Mouse (Mus musculus): ENCODE data around the gene Otop3. TPM values are rescaled to one million over a fixed set of nuclear protein-coding genes. Genes with fewer than 3 reads are reported as not detected.

Otop3 gene
- polyA plus RNA-seq, 1 experiment from 2014 or later: not detected

Other genes with a start within 250 kb of the Otop3 start
- gene Rab37, start 243.3 kb upstream of the Otop3 start, polyA plus RNA-seq (2015; fragmentation: Nextera tagmentation; extraction: Ambion mirVana): 1.1 and 1.5 TPM in 2 replicates
- gene Cd300lf, start 200.7 kb upstream of the Otop3 start, polyA plus RNA-seq (2015; fragmentation: Nextera tagmentation; extraction: Ambion mirVana): 2.8 and 3.1 TPM in 2 replicates
- 63.2 and 68.7 TPM in 2 replicates for gene Slc9a3r1, start 171.4 kb upstream of the Otop3 start, polyA plus RNA-seq (2015; fragmentation: Nextera tagmentation; extraction: Ambion mirVana)
- 8.6 and 9.1 TPM in 2 replicates for gene Tmem104, start 147.2 kb upstream of the Otop3 start, polyA plus RNA-seq (2015; fragmentation: Nextera tagmentation; extraction: Ambion mirVana)
- gene Nat9, start 146.9 kb upstream of the Otop3 start, polyA plus RNA-seq (2015; fragmentation: Nextera tagmentation; extraction: Ambion mirVana): 26.0 and 29.8 TPM in 2 replicates
- 0.06 TPM in 1 of 2 replicates, not detected in the other for gene Grin2c, start 67.5 kb upstream of the Otop3 start, polyA plus RNA-seq (2015; fragmentation: Nextera tagmentation; extraction: Ambion mirVana)
- gene Fdxr, start 57.7 kb upstream of the Otop3 start, polyA plus RNA-seq (2015; fragmentation: Nextera tagmentation; extraction: Ambion mirVana): 14.1 and 14.2 TPM in 2 replicates
- gene Fads6, start 37.1 kb upstream of the Otop3 start, polyA plus RNA-seq (2015; fragmentation: Nextera tagmentation; extraction: Ambion mirVana): 0.30 and 0.48 TPM in 2 replicates
- 0.09 TPM in 1 of 2 replicates, not detected in the other for gene Otop2, start 27.6 kb upstream of the Otop3 start, polyA plus RNA-seq (2015; fragmentation: Nextera tagmentation; extraction: Ambion mirVana)
- not detected in 2 replicates for gene Ush1g, start 12.7 kb upstream of the Otop3 start, polyA plus RNA-seq (2015; fragmentation: Nextera tagmentation; extraction: Ambion mirVana)
- 19.1 and 20.2 TPM in 2 replicates for gene Hid1, start 33.0 kb downstream of the Otop3 start, polyA plus RNA-seq (2015; fragmentation: Nextera tagmentation; extraction: Ambion mirVana)
- 11.5 and 12.0 TPM in 2 replicates for gene Cdr2l, start 47.2 kb downstream of the Otop3 start, polyA plus RNA-seq (2015; fragmentation: Nextera tagmentation; extraction: Ambion mirVana)
- gene Mrpl58, start 69.0 kb downstream of the Otop3 start, polyA plus RNA-seq (2015; fragmentation: Nextera tagmentation; extraction: Ambion mirVana): 203 and 205 TPM in 2 replicates
- gene Atp5h, start 85.2 kb downstream of the Otop3 start, polyA plus RNA-seq (2015; fragmentation: Nextera tagmentation; extraction: Ambion mirVana): 822 and 823 TPM in 2 replicates
- 3.4 and 4.3 TPM in 2 replicates for gene Kctd2, start 85.4 kb downstream of the Otop3 start, polyA plus RNA-seq (2015; fragmentation: Nextera tagmentation; extraction: Ambion mirVana)
- not detected in 2 replicates for gene Trim80, start 105.8 kb downstream of the Otop3 start, polyA plus RNA-seq (2015; fragmentation: Nextera tagmentation; extraction: Ambion mirVana)
- gene Slc16a5, start 127.7 kb downstream of the Otop3 start, polyA plus RNA-seq (2015; fragmentation: Nextera tagmentation; extraction: Ambion mirVana): 0.74 and 2.9 TPM in 2 replicates
- 7.2 and 7.4 TPM in 2 replicates for gene Armc7, start 140.9 kb downstream of the Otop3 start, polyA plus RNA-seq (2015; fragmentation: Nextera tagmentation; extraction: Ambion mirVana)
- 71.0 and 74.7 TPM in 2 replicates for gene Nt5c, start 157.1 kb downstream of the Otop3 start, polyA plus RNA-seq (2015; fragmentation: Nextera tagmentation; extraction: Ambion mirVana)
- gene Jpt1, start 179.7 kb downstream of the Otop3 start, polyA plus RNA-seq (2015; fragmentation: Nextera tagmentation; extraction: Ambion mirVana): 460 and 462 TPM in 2 replicates
- gene Sumo2, start 201.5 kb downstream of the Otop3 start, polyA plus RNA-seq (2015; fragmentation: Nextera tagmentation; extraction: Ambion mirVana): 889 and 930 TPM in 2 replicates
- gene Nup85, start 229.7 kb downstream of the Otop3 start, polyA plus RNA-seq (2015; fragmentation: Nextera tagmentation; extraction: Ambion mirVana): 158 and 165 TPM in 2 replicates

Data from lung, embryonic 16.5 days (tissue).